Mouse (Mus musculus) heart, postnatal 0 days (tissue): Measurements from ENCODE around the gene Glt28d2.

Source experiments
- CTCF ChIP-seq: IDR thresholded peaks from 2 replicates; pipeline ENCODE4 v1.5.1; 2016; ENCODE audit warnings: antibody characterized with exemption, control low read depth, low read depth
- EP300 ChIP-seq: IDR thresholded peaks from 2 replicates; pipeline ENCODE4 v1.6.1; 2016; ENCODE audit warnings: antibody characterized with exemption, low read depth

GRCm38 (mm10) chr3:85885906-85886305 is 1.4 kb downstream of the Glt28d2 start:
- TF ChIP-seq CTCF: no peak
- no peak for TF ChIP-seq EP300
